Mouse (Mus musculus) lung, postnatal 14 days (tissue): ENCODE data around the gene Mettl7a1.
"Not testable (repeated sequence)": the region's sequence is repeated elsewhere in the genome, so short reads cannot be mapped to it uniquely, and the experiment has no call there.

ENCODE experiments used
- DNase-seq: peaks from one replicate; pipeline ENCODE4 v3.0.0; 2021

Gene Mettl7a1

DNA sequence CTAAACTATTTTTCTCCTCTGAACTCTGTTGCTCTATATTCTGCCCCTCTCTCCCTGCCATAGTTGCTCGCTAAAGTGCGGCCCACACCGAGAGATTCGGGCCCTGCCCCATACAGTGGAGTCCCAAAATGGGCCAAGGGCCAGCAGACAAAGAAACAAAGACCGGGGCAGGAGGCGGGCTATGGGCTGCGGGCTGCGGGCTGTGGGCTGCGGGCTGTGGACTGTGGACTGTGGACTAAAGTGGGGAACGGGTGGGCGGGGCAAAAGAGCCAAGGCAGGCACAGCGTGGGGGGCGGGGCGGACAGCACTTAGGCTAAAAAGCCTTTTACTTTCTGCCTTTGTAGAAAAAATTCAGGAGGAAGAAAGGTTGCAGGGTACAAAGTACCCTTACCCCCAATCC, 42.8 kb downstream of the Mettl7a1 start:
- no peak for DNase-seq

DNA sequence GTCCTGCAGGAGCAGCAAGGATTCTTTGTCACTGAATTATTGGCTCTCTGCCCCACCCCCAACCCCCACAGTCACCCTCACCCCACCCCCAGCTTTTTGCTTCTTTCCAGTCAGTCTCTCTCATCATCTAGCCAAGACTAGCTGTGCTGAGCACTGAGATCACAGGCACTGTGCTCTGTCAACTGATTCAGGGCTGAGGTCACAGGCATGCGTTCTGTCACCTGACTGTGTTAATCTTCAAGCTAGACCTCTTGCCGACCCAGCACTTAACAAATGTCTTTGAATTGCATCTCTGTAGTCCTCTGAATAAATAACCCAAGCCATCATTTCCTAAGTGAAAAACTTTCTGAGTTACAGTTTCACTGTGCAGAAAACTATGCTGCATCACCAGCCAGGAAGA, 45.6 kb downstream of the Mettl7a1 start:
- DNase-seq: no peak

DNA sequence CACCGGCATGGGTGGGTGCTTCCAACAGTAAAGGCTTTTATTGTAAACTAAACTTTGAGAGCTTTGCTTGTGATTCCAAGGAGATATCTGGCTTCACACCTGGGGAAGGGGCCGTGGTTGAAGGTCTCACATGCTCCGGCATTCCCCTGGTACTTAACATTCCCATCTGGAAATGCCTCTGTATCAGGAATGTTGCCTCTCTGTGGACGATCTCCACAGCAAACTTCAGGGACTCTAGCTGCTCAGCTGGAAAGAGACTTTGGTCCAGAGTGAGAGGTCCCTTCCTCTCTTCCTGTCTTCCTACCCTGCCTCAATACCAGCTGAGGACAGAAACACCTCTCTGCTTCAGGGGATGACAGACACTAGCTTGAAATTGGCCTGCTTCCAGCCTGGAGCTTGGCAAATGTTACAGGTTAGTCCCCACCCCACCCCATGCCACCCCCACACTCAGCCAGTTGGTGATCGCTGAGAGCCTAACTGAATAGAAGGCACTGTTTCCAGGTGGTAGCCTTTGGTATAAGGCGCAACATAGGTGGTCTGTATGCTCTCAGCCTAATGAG, 47.6 kb downstream of the Mettl7a1 start:
- no peak for DNase-seq

DNA sequence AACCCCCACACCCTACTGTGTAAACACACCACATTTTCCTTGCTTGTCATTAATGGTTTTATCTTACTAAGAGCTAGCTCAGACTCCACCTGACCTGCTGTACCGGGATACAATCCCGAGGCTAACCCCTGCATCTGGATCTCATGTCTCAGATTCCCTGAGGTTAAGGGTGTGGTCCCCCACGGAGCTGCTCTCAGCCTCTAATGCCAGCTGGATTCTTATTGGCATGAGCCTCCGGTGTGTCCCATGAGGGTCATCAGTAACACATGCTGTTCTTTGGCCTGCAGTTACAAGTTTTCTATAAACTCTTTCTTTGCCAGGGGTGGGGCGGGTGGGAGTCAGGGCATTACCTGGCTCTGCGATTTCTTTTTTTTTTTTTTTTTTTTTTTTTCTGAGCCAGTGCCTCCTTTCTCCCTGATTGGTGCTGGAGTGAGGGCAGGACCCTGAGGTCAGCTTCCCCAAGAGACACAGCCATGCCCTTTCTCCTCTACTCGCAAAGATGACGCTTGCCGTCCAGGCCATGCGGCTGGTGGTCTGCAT, 48.8 kb downstream of the Mettl7a1 start, which contains the start of the genes Methig1 and Mettl7a2:
Gene Methig1, plus strand, starts transcription at position 439 of the 540 bp plus-strand sequence.
Gene Mettl7a2, plus strand, starts transcription at position 490 of the 540 bp plus-strand sequence.
- DNase-seq: no peak

DNA sequence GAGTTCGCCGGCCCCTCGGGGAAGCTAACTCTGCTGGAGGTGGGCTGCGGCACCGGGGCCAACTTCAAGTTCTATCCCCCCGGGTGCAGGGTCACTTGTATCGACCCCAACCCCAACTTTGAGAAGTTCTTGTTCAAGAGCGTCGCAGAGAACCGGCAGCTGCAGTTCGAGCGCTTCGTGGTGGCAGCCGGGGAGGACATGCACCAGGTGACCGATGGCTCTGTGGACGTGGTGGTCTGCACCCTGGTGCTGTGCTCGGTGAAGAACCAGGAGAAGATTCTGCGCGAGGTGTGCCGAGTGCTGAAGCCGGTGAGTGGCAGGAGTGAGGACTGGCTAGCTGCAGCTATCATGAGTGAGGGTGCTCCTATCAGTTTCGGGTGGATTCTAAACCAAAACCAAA, 49.5 kb downstream of the Mettl7a1 start:
- not testable (repeated sequence) for DNase-seq

DNA sequence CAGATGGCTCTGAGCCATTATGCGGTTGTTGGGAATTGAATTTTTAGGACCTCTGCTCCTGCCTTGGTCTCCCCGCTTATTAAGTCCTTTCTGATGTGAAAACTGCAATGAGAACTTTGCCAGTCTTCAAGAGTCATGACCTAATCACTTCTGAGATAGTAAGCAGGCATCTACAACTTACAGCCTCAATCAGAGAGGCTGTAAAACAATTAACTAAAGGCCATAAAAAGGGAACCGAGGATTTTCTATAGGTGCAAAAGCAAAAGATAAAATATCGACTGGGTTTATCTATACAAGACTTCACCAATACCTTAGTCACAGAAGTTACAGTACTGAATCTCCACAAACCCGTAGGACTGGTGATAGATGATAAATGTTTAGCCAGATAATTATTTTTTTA, 51.9 kb downstream of the Mettl7a1 start:
- no peak for DNase-seq

DNA sequence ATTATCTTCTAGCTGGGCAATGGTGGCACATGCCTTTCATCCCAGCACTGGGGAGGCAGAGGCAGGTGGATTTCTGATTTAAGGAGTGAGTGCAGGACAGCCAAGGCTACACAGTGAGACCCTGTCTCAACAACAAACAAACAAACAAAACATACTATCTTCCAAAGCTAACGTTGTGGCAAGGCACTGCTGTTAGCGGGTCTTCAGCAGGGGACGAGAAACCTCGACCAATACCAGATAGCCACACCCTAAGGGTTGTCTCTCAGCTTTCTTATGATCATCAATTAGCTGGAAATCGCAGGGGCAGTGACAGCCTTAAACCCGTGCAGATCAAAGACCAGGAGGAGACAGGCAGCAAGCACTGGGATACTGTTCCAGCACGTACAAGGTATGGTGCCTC, 60.3 kb downstream of the Mettl7a1 start, which contains the start of gene Higd1c:
Gene Higd1c, plus strand, starts transcription at position 301 of the 400 bp plus-strand sequence.
- DNase-seq: no peak

DNA sequence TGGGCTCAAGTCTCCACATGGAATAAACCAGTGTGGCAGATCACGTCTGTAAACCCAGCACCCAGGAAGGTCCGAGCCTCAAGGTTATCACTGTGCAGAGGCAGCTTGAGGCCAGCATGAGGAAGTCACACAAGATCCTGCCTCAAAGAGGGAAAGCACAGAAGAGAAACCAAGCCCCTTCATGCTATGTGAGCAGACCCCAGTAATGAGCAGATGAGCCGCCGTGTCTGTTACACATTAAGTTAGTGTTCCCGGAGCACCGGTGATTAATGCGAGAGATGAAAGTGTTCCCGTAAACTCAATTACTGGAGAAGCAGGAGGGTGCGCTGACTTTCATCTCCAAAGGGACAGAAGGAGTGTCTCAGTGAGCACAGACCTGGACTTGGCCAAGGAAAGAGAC, 62.0 kb downstream of the Mettl7a1 start:
- DNase-seq: not testable (repeated sequence)

DNA sequence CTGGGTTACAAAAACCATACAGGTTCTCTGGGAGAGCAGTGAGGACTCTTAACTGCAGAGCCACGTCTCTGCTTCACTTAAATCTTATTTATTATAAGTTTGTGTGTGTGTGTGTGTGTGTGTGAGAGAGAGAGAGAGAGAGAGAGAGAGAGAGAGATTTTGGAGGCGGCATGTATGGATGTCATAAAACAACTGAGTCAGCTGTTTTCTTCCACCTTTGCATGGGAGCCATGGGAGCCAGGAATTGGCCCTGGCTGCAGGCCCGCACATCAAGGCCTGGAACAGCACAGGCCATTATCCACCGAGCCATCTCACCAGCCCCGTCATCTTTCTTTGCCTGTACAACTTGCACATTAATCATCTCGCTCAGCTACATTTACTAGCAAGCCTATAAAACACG, 63.2 kb downstream of the Mettl7a1 start:
- no peak for DNase-seq

DNA sequence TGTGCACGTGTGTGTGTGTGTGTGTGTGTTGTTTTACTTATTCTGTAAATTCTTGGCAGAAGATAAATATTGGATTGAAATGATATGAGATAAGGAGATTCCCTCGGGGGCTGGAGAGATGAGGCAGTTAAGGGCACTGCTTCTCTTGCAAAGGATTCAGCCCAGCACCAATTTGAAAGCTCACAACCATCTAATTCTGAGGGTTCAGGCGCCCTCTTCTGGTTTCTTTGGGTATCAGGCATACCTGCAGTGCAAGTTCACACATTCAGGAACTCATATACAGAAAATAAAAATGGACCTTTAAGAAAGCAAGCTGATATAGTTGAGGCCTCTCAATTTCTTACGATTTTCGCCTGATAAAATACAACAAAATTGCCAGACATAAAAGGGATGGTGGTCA, 71.1 kb downstream of the Mettl7a1 start:
- DNase-seq: peak; percentile 79

DNA sequence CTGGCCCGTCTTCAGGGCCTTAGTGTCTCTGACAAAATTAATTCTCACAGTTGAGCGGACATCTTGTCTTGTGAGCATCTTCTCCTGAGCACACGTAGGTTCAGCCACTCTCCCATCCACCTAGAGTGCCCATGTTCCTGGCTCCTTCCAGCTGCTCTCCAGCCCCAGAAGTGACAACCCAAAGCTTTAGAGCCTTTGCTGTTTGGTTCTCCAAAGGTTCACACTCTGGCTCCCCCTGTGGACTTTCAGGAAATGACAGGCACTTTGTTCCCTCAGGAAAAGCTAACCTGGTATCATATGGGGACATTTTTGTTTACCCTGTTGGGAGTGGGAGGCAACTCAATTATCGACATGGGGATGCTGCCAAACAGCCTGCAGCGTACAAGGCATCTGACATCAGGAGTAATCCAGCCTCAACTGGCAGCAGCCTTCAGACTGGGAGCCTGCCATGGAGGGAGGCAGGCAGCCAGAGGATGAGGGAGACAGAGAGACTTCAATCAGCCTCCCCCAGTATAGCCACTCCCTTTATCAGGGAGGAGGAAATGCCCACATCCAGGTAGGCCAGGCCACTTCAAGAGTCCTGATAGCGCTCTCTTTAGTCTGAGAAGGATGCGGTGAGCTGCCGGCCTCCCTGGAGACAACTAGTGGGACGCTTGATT, 74.0 kb downstream of the Mettl7a1 start:
- not testable (repeated sequence) for DNase-seq
